ENCODE assay signal across 9 mouse cellular contexts in genomic region chr14:69502440-69503150, GRCm38 (mm10). TPM values are rescaled to one million over a fixed set of nuclear protein-coding genes. Genes with fewer than 3 reads are reported as not detected.
DNase-seq lines count a peak whose midpoint lies in the region; ATAC-seq lines count a peak whose summit lies in the region.
"Not testable (repeated sequence)": the region's sequence is repeated elsewhere in the genome, so short reads cannot be mapped to it uniquely, and the experiment has no call there.
"Had no signal": no experiment of that assay in that cellular context is flagged by ENCODE, and none has a peak within 500 bp of the region (broad histone marks: within the 10 kb centered on the region; RNA-seq: fewer than 3 reads in every experiment).

No protein-coding gene starts in this region.

- not testable (repeated sequence) for H3K9me3 ChIP-seq in embryonic facial prominence, embryonic 15.5 days (replicated peaks); heart, embryonic 11.5 days (replicated peaks; ENCODE audit: control insufficient read depth, low read length); hindbrain, embryonic 14.5 days (ENCODE audit: control insufficient read depth, low read length); kidney, embryonic 15.5 days (replicated peaks); liver, embryonic 16.5 days (replicated peaks; ENCODE audit: control insufficient read depth, low read length); midbrain, embryonic 13.5 days; stomach, embryonic 14.5 days (ENCODE audit: control insufficient read depth, low read depth, low read length)

- H3K4me1 ChIP-seq in embryonic facial prominence, embryonic 15.5 days; heart, embryonic 11.5 days (ENCODE audit: control insufficient read depth, insufficient read depth, low read length); hindbrain, embryonic 14.5 days (replicated peaks; ENCODE audit: control insufficient read depth, insufficient read depth, low read length); kidney, embryonic 15.5 days; liver, embryonic 16.5 days (ENCODE audit: control insufficient read depth, low read depth, low read length); midbrain, embryonic 13.5 days (replicated peaks); stomach, embryonic 14.5 days (ENCODE audit: control insufficient read depth, insufficient read depth, low read length): not testable (repeated sequence)

- H3K4me2 ChIP-seq in embryonic facial prominence, embryonic 15.5 days (replicated peaks); heart, embryonic 11.5 days; hindbrain, embryonic 14.5 days (replicated peaks); kidney, embryonic 15.5 days; liver, embryonic 16.5 days (ENCODE audit: low read depth, low read length); midbrain, embryonic 13.5 days (replicated peaks); stomach, embryonic 14.5 days (replicated peaks; ENCODE audit: low read depth, low read length): not testable (repeated sequence)

- H3K36me3 ChIP-seq in embryonic facial prominence, embryonic 15.5 days; heart, embryonic 11.5 days (ENCODE audit: control insufficient read depth, insufficient read depth, low read length); hindbrain, embryonic 14.5 days (replicated peaks; ENCODE audit: control insufficient read depth, insufficient read depth); kidney, embryonic 15.5 days; liver, embryonic 16.5 days (ENCODE audit: control insufficient read depth, insufficient read depth); midbrain, embryonic 13.5 days; stomach, embryonic 14.5 days (ENCODE audit: control insufficient read depth, insufficient read depth, low read length): not testable (repeated sequence)

- H3K4me3 ChIP-seq in embryonic facial prominence, embryonic 15.5 days (replicated peaks); heart, embryonic 11.5 days (ENCODE audit: low read depth, low read length); hindbrain, embryonic 14.5 days (replicated peaks; ENCODE audit: low read length); kidney, embryonic 15.5 days (replicated peaks); liver, embryonic 16.5 days (ENCODE audit: low read depth, low read length); midbrain, embryonic 13.5 days (replicated peaks); stomach, embryonic 14.5 days (ENCODE audit: low read depth, low read length): not testable (repeated sequence)

- H3K27me3 ChIP-seq in embryonic facial prominence, embryonic 15.5 days; heart, embryonic 11.5 days (ENCODE audit: control insufficient read depth, insufficient read depth, low read length); hindbrain, embryonic 14.5 days (ENCODE audit: control insufficient read depth, insufficient read depth, low read length); kidney, embryonic 15.5 days; liver, embryonic 16.5 days (ENCODE audit: control insufficient read depth, insufficient read depth, low read depth, low read length); midbrain, embryonic 13.5 days; stomach, embryonic 14.5 days (ENCODE audit: control insufficient read depth, insufficient read depth, low read length): not testable (repeated sequence)

- not testable (repeated sequence) for H3K9ac ChIP-seq in embryonic facial prominence, embryonic 15.5 days; heart, embryonic 11.5 days (ENCODE audit: low read depth, low read length); hindbrain, embryonic 14.5 days; kidney, embryonic 15.5 days; liver, embryonic 16.5 days (ENCODE audit: low read depth, low read length); midbrain, embryonic 13.5 days (replicated peaks); stomach, embryonic 14.5 days (replicated peaks; ENCODE audit: low read depth, low read length)

- WGBS in embryonic facial prominence, embryonic 15.5 days: no CpG with 5 or more reads among the region's 73 CpGs
- WGBS in heart, embryonic 11.5 days (ENCODE audit: insufficient replicate concordance): no CpG with 5 or more reads among the region's 73 CpGs
- WGBS in hindbrain, embryonic 14.5 days: no CpG with 5 or more reads among the region's 73 CpGs
- no CpG with 5 or more reads among the region's 73 CpGs for WGBS in kidney, embryonic 15.5 days
- no CpG with 5 or more reads among the region's 73 CpGs for WGBS in liver, embryonic 16.5 days (ENCODE audit: insufficient replicate concordance)
- no CpG with 5 or more reads among the region's 73 CpGs for WGBS in midbrain, embryonic 13.5 days
- no CpG with 5 or more reads among the region's 73 CpGs for WGBS in stomach, embryonic 14.5 days

- ATAC-seq in embryonic facial prominence, embryonic 15.5 days (ENCODE audit: insufficient number of reproducible peaks, low FRiP score, low TSS enrichment, low read depth): peak; percentile 61
- peak; percentile 15 for ATAC-seq in heart, embryonic 11.5 days (replicated peaks; ENCODE audit: insufficient number of reproducible peaks, low FRiP score, low TSS enrichment)
- ATAC-seq in hindbrain, embryonic 14.5 days (ENCODE audit: low FRiP score): peak; percentile 82
- peak; percentile 55 for ATAC-seq in kidney, embryonic 15.5 days (replicated peaks; ENCODE audit: low FRiP score)
- ATAC-seq in liver, embryonic 16.5 days (ENCODE audit: low read depth): peak; percentile 16
- peak; percentile 83 for ATAC-seq in midbrain, embryonic 13.5 days
- peak; percentile 34 for ATAC-seq in stomach, embryonic 14.5 days (ENCODE audit: insufficient number of reproducible peaks, insufficient read depth, low FRiP score, low read depth)

- not testable (repeated sequence) for DNase-seq in hindbrain, embryonic 14.5 days (ENCODE audit: low spot score)

- not testable (repeated sequence) for H3K27ac ChIP-seq in embryonic facial prominence, embryonic 15.5 days (replicated peaks); heart, embryonic 11.5 days (ENCODE audit: low read depth, low read length); hindbrain, embryonic 14.5 days; kidney, embryonic 15.5 days; liver, embryonic 16.5 days (ENCODE audit: low read length); midbrain, embryonic 13.5 days; stomach, embryonic 14.5 days (ENCODE audit: low read length)

RNA-seq across cellular contexts. Expression of gene Gm16867, which starts 0.6 kb away (rescaled TPM):
- not detected in 2 replicates for polyA plus RNA-seq in embryonic facial prominence, embryonic 15.5 days (2015; fragmentation: Nextera tagmentation; extraction: Ambion mirVana)
- polyA plus RNA-seq in heart, embryonic 11.5 days (2014; fragmentation: Nextera tagmentation; extraction: Ambion mirVana): not detected in 2 replicates
- polyA plus RNA-seq in hindbrain, embryonic 14.5 days (2014; fragmentation: Nextera tagmentation; extraction: Ambion mirVana): not detected in 2 replicates
- not detected in 2 replicates for polyA plus RNA-seq in kidney, embryonic 15.5 days (2015; fragmentation: Nextera tagmentation; extraction: Ambion mirVana)
- 0.39 and 0.59 TPM in 2 replicates for polyA plus RNA-seq in liver, embryonic 16.5 days (2015; fragmentation: Nextera tagmentation; extraction: Ambion mirVana)
- not detected in 2 replicates for polyA plus RNA-seq in midbrain, embryonic 13.5 days (2015; fragmentation: Nextera tagmentation; extraction: Ambion mirVana)
- not detected in 2 replicates for polyA plus RNA-seq in stomach, embryonic 14.5 days (2014; fragmentation: Nextera tagmentation; extraction: Ambion mirVana)
- polyA plus RNA-seq: thymus, postnatal 0 days had no signal

RNA-seq across cellular contexts. Expression of gene Gm27179, which starts 9.8 kb away (rescaled TPM):
- 0.11 TPM in 1 of 2 replicates, not detected in the other for polyA plus RNA-seq in embryonic facial prominence, embryonic 15.5 days (2015; fragmentation: Nextera tagmentation; extraction: Ambion mirVana)
- polyA plus RNA-seq in heart, embryonic 11.5 days (2014; fragmentation: Nextera tagmentation; extraction: Ambion mirVana): not detected in 2 replicates
- not detected in 2 replicates for polyA plus RNA-seq in hindbrain, embryonic 14.5 days (2014; fragmentation: Nextera tagmentation; extraction: Ambion mirVana)
- not detected in 2 replicates for polyA plus RNA-seq in kidney, embryonic 15.5 days (2015; fragmentation: Nextera tagmentation; extraction: Ambion mirVana)
- not detected in 2 replicates for polyA plus RNA-seq in liver, embryonic 16.5 days (2015; fragmentation: Nextera tagmentation; extraction: Ambion mirVana)
- polyA plus RNA-seq in midbrain, embryonic 13.5 days (2015; fragmentation: Nextera tagmentation; extraction: Ambion mirVana): not detected in 2 replicates
- polyA plus RNA-seq in stomach, embryonic 14.5 days (2014; fragmentation: Nextera tagmentation; extraction: Ambion mirVana): not detected in 2 replicates
- polyA plus RNA-seq: liver, adult 2 months; thymus, postnatal 0 days had no signal

RNA-seq across cellular contexts. Expression of gene Entpd4b, which starts 52.6 kb away (rescaled TPM):
- 19.0 and 19.2 TPM in 2 replicates for polyA plus RNA-seq in embryonic facial prominence, embryonic 15.5 days (2015; fragmentation: Nextera tagmentation; extraction: Ambion mirVana)
- 18.8 and 22.1 TPM in 2 replicates for polyA plus RNA-seq in heart, embryonic 11.5 days (2014; fragmentation: Nextera tagmentation; extraction: Ambion mirVana)
- polyA plus RNA-seq in hindbrain, embryonic 14.5 days (2014; fragmentation: Nextera tagmentation; extraction: Ambion mirVana): 17.5 and 19.5 TPM in 2 replicates
- 15.5 and 15.9 TPM in 2 replicates for polyA plus RNA-seq in kidney, embryonic 15.5 days (2015; fragmentation: Nextera tagmentation; extraction: Ambion mirVana)
- 3.7 and 4.4 TPM in 2 replicates for polyA plus RNA-seq in liver, embryonic 16.5 days (2015; fragmentation: Nextera tagmentation; extraction: Ambion mirVana)
- 9.5 and 9.8 TPM in 2 replicates for polyA plus RNA-seq in midbrain, embryonic 13.5 days (2015; fragmentation: Nextera tagmentation; extraction: Ambion mirVana)
- polyA plus RNA-seq in stomach, embryonic 14.5 days (2014; fragmentation: Nextera tagmentation; extraction: Ambion mirVana): 18.7 and 20.5 TPM in 2 replicates

Comparison
In these comparisons a context has a peak if more than half of its experiments do, and no peak if none do; other contexts are left out.
1. ATAC-seq: peak in every context shown above with its lines; median percentile 83 in midbrain, embryonic 13.5 days; 82 in hindbrain, embryonic 14.5 days; 61 in embryonic facial prominence, embryonic 15.5 days; 55 in kidney, embryonic 15.5 days; 34 in stomach, embryonic 14.5 days; 16 in liver, embryonic 16.5 days; 15 in heart, embryonic 11.5 days.